Mouse (Mus musculus): ENCODE results near the gene Ppp1r13l. TPM values are rescaled to one million over a fixed set of nuclear protein-coding genes. Genes with fewer than 3 reads are reported as not detected.
A peak's percentile ranks its signal among the peaks of the same experiment; 100 is the strongest.

Gene Ppp1r13l
- polyA plus RNA-seq, 1 experiment from 2014 or later: 10.3 TPM

GRCm38 (mm10) chr7:19361720-19362119 is 2.2 kb downstream of the Ppp1r13l start:
- peak overlapping the region; percentile 92 for H3K4me2 ChIP-seq (replicated peaks; ENCODE audit: low read depth)
- H3K9ac ChIP-seq (ENCODE audit: low read length): peak overlapping the region; percentile 73
- H3K9me3 ChIP-seq (ENCODE audit: control insufficient read depth, low read length): no peaks in the 10 kb centered on the region
- peak; percentile 84 for TF ChIP-seq CTCF (IDR thresholded peaks at IDR 0.05; ENCODE audit: low read depth)
- no peak for TF ChIP-seq EP300 (optimal IDR thresholded peaks at IDR 0.05)
- H3K4me1 ChIP-seq (replicated peaks; ENCODE audit: control insufficient read depth, insufficient read depth): peaks cover 3% of the 10 kb centered on the region; the same call in 1 of the 2 replicates
- H3K27ac ChIP-seq (replicated peaks): peak overlapping the region; percentile 93
- ATAC-seq (ENCODE audit: low FRiP score, low TSS enrichment): peak; percentile 6; the same call in 1 of the 2 replicates
- 11% methylated on average over 16 of the region's 16 CpGs for WGBS
- peak overlapping the region; percentile 73 for H3K4me3 ChIP-seq (ENCODE audit: low read depth, low read length)
- peak; percentile 91 for DNase-seq (ENCODE audit: low spot score)
- no peaks in the 10 kb centered on the region for H3K36me3 ChIP-seq (ENCODE audit: control insufficient read depth, insufficient read depth, low read length)
- H3K27me3 ChIP-seq (ENCODE audit: control insufficient read depth, insufficient read depth, low read length): no peaks in the 10 kb centered on the region

- DNase-seq (ENCODE audit: low spot score) (no peak), ATAC-seq (ENCODE audit: low FRiP score, low TSS enrichment) (no peak)
- Histone ChIP-seq H3K9me3 (ENCODE audit: control insufficient read depth, low read length) (no peaks in the 10 kb centered on the region), H3K4me1 (replicated peaks; ENCODE audit: control insufficient read depth, insufficient read depth) (peaks cover 3% of the 10 kb centered on the region; the same call in 1 of the 2 replicates), H3K4me3 (ENCODE audit: low read depth, low read length) (peak overlapping the region; percentile 73), H3K27ac (replicated peaks) (peak overlapping the region; percentile 93), H3K4me2 (replicated peaks; ENCODE audit: low read depth) (peak overlapping the region; percentile 92), H3K36me3 (ENCODE audit: control insufficient read depth, insufficient read depth, low read length) (no peaks in the 10 kb centered on the region), H3K9ac (ENCODE audit: low read length) (peak overlapping the region; percentile 18; the same call in 1 of the 2 replicates), H3K27me3 (ENCODE audit: control insufficient read depth, insufficient read depth, low read length) (no peaks in the 10 kb centered on the region)
- TF ChIP-seq EP300 (optimal IDR thresholded peaks at IDR 0.05) (no peak), CTCF (IDR thresholded peaks at IDR 0.05; ENCODE audit: low read depth) (no peak)
- WGBS: 58% methylated on average over 4 of the region's 4 CpGs
Measured at GRCm38 (mm10) chr7:19362276-19362675, 2.7 kb downstream of the Ppp1r13l start.

GRCm38 (mm10) chr7:19363881-19364280 is 4.3 kb downstream of the Ppp1r13l start:
- Histone ChIP-seq H3K27ac (replicated peaks) (peak overlapping the region; percentile 80), H3K27me3 (ENCODE audit: control insufficient read depth, insufficient read depth, low read length) (no peaks in the 10 kb centered on the region), H3K4me2 (replicated peaks; ENCODE audit: low read depth) (peak overlapping the region; percentile 35), H3K9me3 (ENCODE audit: control insufficient read depth, low read length) (no peaks in the 10 kb centered on the region), H3K4me1 (replicated peaks; ENCODE audit: control insufficient read depth, insufficient read depth) (peaks cover 3% of the 10 kb centered on the region; the same call in 1 of the 2 replicates), H3K4me3 (ENCODE audit: low read depth, low read length) (no peak overlapping the region), H3K36me3 (ENCODE audit: control insufficient read depth, insufficient read depth, low read length) (no peaks in the 10 kb centered on the region), H3K9ac (ENCODE audit: low read length) (no peak overlapping the region)
- 4% methylated on average over 18 of the region's 18 CpGs for WGBS
- peak; percentile 53 for ATAC-seq (ENCODE audit: low FRiP score, low TSS enrichment)
- DNase-seq (ENCODE audit: low spot score): peak; percentile 93
- TF ChIP-seq EP300 (optimal IDR thresholded peaks at IDR 0.05) (no peak), CTCF (IDR thresholded peaks at IDR 0.05; ENCODE audit: low read depth) (peak; percentile 93)

- TF ChIP-seq EP300 (optimal IDR thresholded peaks at IDR 0.05) (peak; percentile 69), CTCF (IDR thresholded peaks at IDR 0.05; ENCODE audit: low read depth) (no peak)
- Histone ChIP-seq H3K4me1 (replicated peaks; ENCODE audit: control insufficient read depth, insufficient read depth) (peaks cover 6% of the 10 kb centered on the region; the same call in 1 of the 2 replicates), H3K4me3 (ENCODE audit: low read depth, low read length) (no peak overlapping the region), H3K9me3 (ENCODE audit: control insufficient read depth, low read length) (no peaks in the 10 kb centered on the region), H3K9ac (ENCODE audit: low read length) (no peak overlapping the region), H3K27ac (replicated peaks) (peak overlapping the region; percentile 80), H3K36me3 (ENCODE audit: control insufficient read depth, insufficient read depth, low read length) (no peaks in the 10 kb centered on the region), H3K4me2 (replicated peaks; ENCODE audit: low read depth) (no peak overlapping the region), H3K27me3 (ENCODE audit: control insufficient read depth, insufficient read depth, low read length) (no peaks in the 10 kb centered on the region)
- WGBS: 52% methylated on average over 4 of the region's 4 CpGs
- DNase-seq (ENCODE audit: low spot score) (peak; percentile 44), ATAC-seq (ENCODE audit: low FRiP score, low TSS enrichment) (peak; percentile 21; the same call in 1 of the 2 replicates)
Measured at GRCm38 (mm10) chr7:19365376-19365775, 5.8 kb downstream of the Ppp1r13l start.

GRCm38 (mm10) chr7:19368380-19368779 is 8.8 kb downstream of the Ppp1r13l start:
- Histone ChIP-seq H3K4me2 (replicated peaks; ENCODE audit: low read depth) (no peak overlapping the region), H3K4me1 (replicated peaks; ENCODE audit: control insufficient read depth, insufficient read depth) (peaks cover 2% of the 10 kb centered on the region; the same call in 1 of the 2 replicates), H3K27ac (replicated peaks) (no peak overlapping the region), H3K9ac (ENCODE audit: low read length) (no peak overlapping the region), H3K4me3 (ENCODE audit: low read depth, low read length) (no peak overlapping the region), H3K36me3 (ENCODE audit: control insufficient read depth, insufficient read depth, low read length) (0 out of 2 replicates have a peak, but pooled peaks cover 3% of the 10 kb centered on the region), H3K27me3 (ENCODE audit: control insufficient read depth, insufficient read depth, low read length) (no peaks in the 10 kb centered on the region), H3K9me3 (ENCODE audit: control insufficient read depth, low read length) (no peaks in the 10 kb centered on the region)
- peak; percentile 62 for DNase-seq (ENCODE audit: low spot score)
- WGBS: 22% methylated on average over 16 of the region's 16 CpGs
- no peak for ATAC-seq (ENCODE audit: low FRiP score, low TSS enrichment)
- TF ChIP-seq EP300 (optimal IDR thresholded peaks at IDR 0.05) (no peak), CTCF (IDR thresholded peaks at IDR 0.05; ENCODE audit: low read depth) (no peak)

GRCm38 (mm10) chr7:19369823-19370425 is 10.4 kb downstream of the Ppp1r13l start:
- Histone ChIP-seq H3K4me3 (ENCODE audit: low read depth, low read length) (peak overlapping the region; percentile 33), H3K27ac (replicated peaks) (no peak overlapping the region), H3K4me2 (replicated peaks; ENCODE audit: low read depth) (peak overlapping the region; percentile 60), H3K9ac (ENCODE audit: low read length) (peak overlapping the region; percentile 50; the same call in 1 of the 2 replicates), H3K27me3 (ENCODE audit: control insufficient read depth, insufficient read depth, low read length) (no peaks in the 10 kb centered on the region), H3K36me3 (ENCODE audit: control insufficient read depth, insufficient read depth, low read length) (0 out of 2 replicates have a peak, but pooled peaks cover 3% of the 10 kb centered on the region), H3K9me3 (ENCODE audit: control insufficient read depth, low read length) (no peaks in the 10 kb centered on the region), H3K4me1 (replicated peaks; ENCODE audit: control insufficient read depth, insufficient read depth) (peaks cover 2% of the 10 kb centered on the region; the same call in 1 of the 2 replicates)
- TF ChIP-seq CTCF (IDR thresholded peaks at IDR 0.05; ENCODE audit: low read depth): peak; percentile 83
- no peak for TF ChIP-seq EP300 (optimal IDR thresholded peaks at IDR 0.05)
- ATAC-seq (ENCODE audit: low FRiP score, low TSS enrichment) (peak; percentile 50), DNase-seq (ENCODE audit: low spot score) (peak; percentile 71)
- 20% methylated on average over 46 of the region's 46 CpGs for WGBS
